Mouse (Mus musculus): ENCODE measurements around the gene Krt87. TPM values are rescaled to one million over a fixed set of nuclear protein-coding genes. Genes with fewer than 3 reads are reported as not detected.

The Krt87 gene
- total RNA-seq, 1 experiment, result not detected

- Histone ChIP-seq H3K9me3 (ENCODE audit: control insufficient read depth, insufficient read depth, low read depth, low read length) (no peaks in the 10 kb centered on the region), H3K4me3 (ENCODE audit: insufficient read depth in 1 of 2, low read depth in 1 of 2, low read length in 2 of 2, poor library complexity in 1 of 2, severe bottlenecking in 1 of 2) (no peak overlapping the region), H3K27ac (ENCODE audit: insufficient read depth, low read depth, low read length, poor library complexity, severe bottlenecking) (no peak overlapping the region), H3K4me1 (ENCODE audit: control insufficient read depth in 2 of 2, insufficient read depth in 2 of 2, low read length in 2 of 2, poor library complexity in 1 of 2) (no peaks in the 10 kb centered on the region), H3K36me3 (ENCODE audit: control insufficient read depth, insufficient read depth, low read length, poor library complexity, severe bottlenecking) (no peaks in the 10 kb centered on the region), H3K9ac (ENCODE audit: insufficient read depth, low read depth, low read length, poor library complexity, severe bottlenecking) (no peak overlapping the region)
- DNase-seq (ENCODE audit: low read depth, low spot score), result no peak
- TF ChIP-seq ZC3H11A (IDR thresholded peaks at IDR 0.05; ENCODE audit: borderline replicate concordance, low read depth, low read length) (no peak), CHD2 (IDR thresholded peaks at IDR 0.05; ENCODE audit: low read depth, low read length) (no peak), HCFC1 (IDR thresholded peaks at IDR 0.05; ENCODE audit: borderline replicate concordance, insufficient read depth, low read length) (no peak), MAFK (IDR thresholded peaks at IDR 0.05; ENCODE audit: insufficient read depth, low read depth, low read length) (no peak), ZNF384 (IDR thresholded peaks at IDR 0.05; ENCODE audit: low read depth, low read length) (no peak)
- in situ Hi-C loops (cut with MboI; ENCODE audit: low sequenced_read_pairs in 2 of 2, unreplicated experiment in 2 of 2), result no loop called here
Measured at GRCm38 (mm10) chr15:101469093-101469492, 30.5 kb upstream of the Krt87 start.

- no peaks in the 10 kb centered on the region for H3K36me3 ChIP-seq (ENCODE audit: control insufficient read depth, insufficient read depth, low read length, poor library complexity, severe bottlenecking)
- in situ Hi-C loops (cut with MboI; ENCODE audit: low sequenced_read_pairs in 2 of 2, unreplicated experiment in 2 of 2), result no loop called here
- no peak for TF ChIP-seq ZC3H11A (IDR thresholded peaks at IDR 0.05; ENCODE audit: borderline replicate concordance, low read depth, low read length)
- H3K4me3 ChIP-seq (ENCODE audit: insufficient read depth in 1 of 2, low read depth in 1 of 2, low read length in 2 of 2, poor library complexity in 1 of 2, severe bottlenecking in 1 of 2), result no peak within 1 kb of the TSS
- no peak within 1 kb of the TSS for H3K27ac ChIP-seq (ENCODE audit: insufficient read depth, low read depth, low read length, poor library complexity, severe bottlenecking)
- no peaks in the 10 kb centered on the region for H3K9me3 ChIP-seq (ENCODE audit: control insufficient read depth, insufficient read depth, low read depth, low read length)
- DNase-seq (ENCODE audit: low read depth, low spot score), result no peak
- H3K9ac ChIP-seq (ENCODE audit: insufficient read depth, low read depth, low read length, poor library complexity, severe bottlenecking), result no peak within 1 kb of the TSS
- no peaks in the 10 kb centered on the region; a peak in 1 of 4 replicates for H3K4me1 ChIP-seq (ENCODE audit: control insufficient read depth in 2 of 2, insufficient read depth in 2 of 2, low read length in 2 of 2, poor library complexity in 1 of 2)
Measured at GRCm38 (mm10) chr15:101463651-101464050, 25.0 kb upstream of the Krt87 start, which contains the start of gene Krt81. Gene Krt81, minus strand, starts transcription at chr15:101463751.

- H3K4me3 ChIP-seq (ENCODE audit: insufficient read depth in 1 of 2, low read depth in 1 of 2, low read length in 2 of 2, poor library complexity in 1 of 2, severe bottlenecking in 1 of 2), result no peak overlapping the region
- H3K9ac ChIP-seq (ENCODE audit: insufficient read depth, low read depth, low read length, poor library complexity, severe bottlenecking), result no peak overlapping the region
- H3K36me3 ChIP-seq (ENCODE audit: control insufficient read depth, insufficient read depth, low read length, poor library complexity, severe bottlenecking), result no peaks in the 10 kb centered on the region
- no peaks in the 10 kb centered on the region; a peak in 1 of 4 replicates for H3K4me1 ChIP-seq (ENCODE audit: control insufficient read depth in 2 of 2, insufficient read depth in 2 of 2, low read length in 2 of 2, poor library complexity in 1 of 2)
- in situ Hi-C loops (cut with MboI; ENCODE audit: low sequenced_read_pairs in 2 of 2, unreplicated experiment in 2 of 2), result no loop called here
- H3K27ac ChIP-seq (ENCODE audit: insufficient read depth, low read depth, low read length, poor library complexity, severe bottlenecking), result no peak overlapping the region
- TF ChIP-seq ZNF384 (IDR thresholded peaks at IDR 0.05; ENCODE audit: low read depth, low read length) (no peak), ZC3H11A (IDR thresholded peaks at IDR 0.05; ENCODE audit: borderline replicate concordance, low read depth, low read length) (no peak), CHD2 (IDR thresholded peaks at IDR 0.05; ENCODE audit: low read depth, low read length) (no peak), MAFK (IDR thresholded peaks at IDR 0.05; ENCODE audit: insufficient read depth, low read depth, low read length) (no peak), HCFC1 (IDR thresholded peaks at IDR 0.05; ENCODE audit: borderline replicate concordance, insufficient read depth, low read length) (no peak)
- no peaks in the 10 kb centered on the region for H3K9me3 ChIP-seq (ENCODE audit: control insufficient read depth, insufficient read depth, low read depth, low read length)
- DNase-seq (ENCODE audit: low read depth, low spot score), result no peak
Measured at GRCm38 (mm10) chr15:101459283-101459682, 20.7 kb upstream of the Krt87 start.

GRCm38 (mm10) chr15:101458361-101458930, 19.8 kb upstream of the Krt87 start:
- TF ChIP-seq MAFK (IDR thresholded peaks at IDR 0.05; ENCODE audit: insufficient read depth, low read depth, low read length) (no peak), HCFC1 (IDR thresholded peaks at IDR 0.05; ENCODE audit: borderline replicate concordance, insufficient read depth, low read length) (no peak), CHD2 (IDR thresholded peaks at IDR 0.05; ENCODE audit: low read depth, low read length) (no peak), ZNF384 (IDR thresholded peaks at IDR 0.05; ENCODE audit: low read depth, low read length) (no peak), ZC3H11A (IDR thresholded peaks at IDR 0.05; ENCODE audit: borderline replicate concordance, low read depth, low read length) (no peak)
- DNase-seq (ENCODE audit: low read depth, low spot score), result no peak
- H3K27ac ChIP-seq (ENCODE audit: insufficient read depth, low read depth, low read length, poor library complexity, severe bottlenecking), result no peak overlapping the region
- no peaks in the 10 kb centered on the region; a peak in 1 of 4 replicates for H3K4me1 ChIP-seq (ENCODE audit: control insufficient read depth in 2 of 2, insufficient read depth in 2 of 2, low read length in 2 of 2, poor library complexity in 1 of 2)
- no peak overlapping the region for H3K4me3 ChIP-seq (ENCODE audit: insufficient read depth in 1 of 2, low read depth in 1 of 2, low read length in 2 of 2, poor library complexity in 1 of 2, severe bottlenecking in 1 of 2)
- in situ Hi-C loops (cut with MboI; ENCODE audit: low sequenced_read_pairs in 2 of 2, unreplicated experiment in 2 of 2), result no loop called here
- H3K9me3 ChIP-seq (ENCODE audit: control insufficient read depth, insufficient read depth, low read depth, low read length), result no peaks in the 10 kb centered on the region
- no peak overlapping the region for H3K9ac ChIP-seq (ENCODE audit: insufficient read depth, low read depth, low read length, poor library complexity, severe bottlenecking)
- no peaks in the 10 kb centered on the region for H3K36me3 ChIP-seq (ENCODE audit: control insufficient read depth, insufficient read depth, low read length, poor library complexity, severe bottlenecking)

GRCm38 (mm10) chr15:101455891-101456290, 17.3 kb upstream of the Krt87 start:
- Histone ChIP-seq H3K4me3 (ENCODE audit: insufficient read depth in 1 of 2, low read depth in 1 of 2, low read length in 2 of 2, poor library complexity in 1 of 2, severe bottlenecking in 1 of 2) (no peak overlapping the region), H3K4me1 (ENCODE audit: control insufficient read depth in 2 of 2, insufficient read depth in 2 of 2, low read length in 2 of 2, poor library complexity in 1 of 2) (no peaks in the 10 kb centered on the region; a peak in 1 of 4 replicates), H3K9ac (ENCODE audit: insufficient read depth, low read depth, low read length, poor library complexity, severe bottlenecking) (no peak overlapping the region), H3K27ac (ENCODE audit: insufficient read depth, low read depth, low read length, poor library complexity, severe bottlenecking) (no peak overlapping the region), H3K9me3 (ENCODE audit: control insufficient read depth, insufficient read depth, low read depth, low read length) (no peaks in the 10 kb centered on the region), H3K36me3 (ENCODE audit: control insufficient read depth, insufficient read depth, low read length, poor library complexity, severe bottlenecking) (no peaks in the 10 kb centered on the region)
- in situ Hi-C loops (cut with MboI; ENCODE audit: low sequenced_read_pairs in 2 of 2, unreplicated experiment in 2 of 2), result no loop called here
- TF ChIP-seq ZC3H11A (IDR thresholded peaks at IDR 0.05; ENCODE audit: borderline replicate concordance, low read depth, low read length), result no peak
- TF ChIP-seq HCFC1 (IDR thresholded peaks at IDR 0.05; ENCODE audit: borderline replicate concordance, insufficient read depth, low read length), result no peak
- no peak for TF ChIP-seq MAFK (IDR thresholded peaks at IDR 0.05; ENCODE audit: insufficient read depth, low read depth, low read length)
- no peak for TF ChIP-seq ZNF384 (IDR thresholded peaks at IDR 0.05; ENCODE audit: low read depth, low read length)
- TF ChIP-seq CHD2 (IDR thresholded peaks at IDR 0.05; ENCODE audit: low read depth, low read length), result no peak
- no peak for DNase-seq (ENCODE audit: low read depth, low spot score)

All from ES-E14 (cell line).